Mouse (Mus musculus) mouse trophoblast stem cell (cell line): ENCODE measurements at regions not wholly inside any gene's neighbourhood (a gene's known extent, or its start where the extent isn't known, plus 50 kb on each side); places are given as distances from the start of the nearest gene placed in this dataset.

Source experiments
- in situ Hi-C, 2 experiments: fragments of 300-500 bp; cut with MseI, MboI; formaldehyde crosslinking; loops; 2 replicates in 1 of 2; 3 replicates in 1 of 2; pipeline ENCODE4 v1.15.1; 2025

- in situ Hi-C loops: no loop called here
Observed at GRCm38 (mm10) chr2:92709668-92710067, 110.2 kb downstream of the Chst1 start.

DNA sequence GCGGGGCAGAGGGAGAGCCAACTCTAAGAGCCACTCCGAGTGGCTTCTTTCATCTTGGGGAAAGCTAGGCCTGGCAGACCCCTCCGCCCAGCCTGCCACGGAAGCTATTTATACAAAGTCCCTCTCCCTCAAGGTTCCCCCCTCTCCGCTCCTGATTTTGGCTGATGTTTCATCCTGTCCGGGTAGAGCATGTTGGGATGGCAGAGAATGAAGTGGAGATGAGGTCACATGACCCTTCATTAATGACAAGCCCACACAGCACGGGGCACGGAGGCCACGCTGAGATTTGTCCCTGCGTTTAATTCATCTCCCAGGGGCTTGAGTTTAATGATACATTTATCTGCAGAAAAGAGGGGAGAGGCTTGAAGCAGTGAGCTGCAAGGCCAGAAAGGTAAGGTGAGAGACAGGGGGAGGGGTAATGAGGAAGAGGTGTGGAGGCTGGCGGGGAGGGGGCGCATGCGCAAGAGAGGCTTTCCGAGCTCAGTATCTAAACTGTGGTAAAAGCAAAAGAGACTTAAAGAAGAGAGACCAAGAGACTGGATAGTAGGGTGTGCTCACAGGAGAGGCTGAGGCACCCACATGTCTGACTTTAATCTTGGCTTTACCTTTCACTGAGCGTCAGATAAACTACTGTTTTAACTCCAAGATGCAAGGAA is 111.7 kb downstream of the Chst1 start:
- in situ Hi-C loops: no loop called here

GRCm38 (mm10) chr2:92712266-92713144 is 113.0 kb downstream of the Chst1 start:
- in situ Hi-C loops: no loop called here

DNA sequence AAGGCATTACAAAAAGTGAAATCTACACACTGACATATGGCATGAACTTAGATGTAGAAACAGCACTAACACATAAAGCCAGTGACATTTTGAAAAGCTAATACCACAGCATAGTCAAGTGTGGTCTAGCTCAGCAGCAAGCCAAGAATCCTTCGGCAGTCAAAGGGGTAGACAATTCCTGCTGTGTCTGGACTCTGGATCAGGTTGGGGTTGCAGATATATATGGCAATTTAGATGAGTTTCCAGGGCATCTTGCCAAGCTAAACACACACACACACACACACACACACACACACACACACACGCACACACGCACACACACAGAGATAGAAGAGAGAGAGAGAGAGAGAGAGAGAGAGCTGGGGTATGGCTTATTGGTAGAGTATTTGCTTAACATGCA is 118.2 kb downstream of the Chst1 start:
- in situ Hi-C loops: no loop called here

DNA sequence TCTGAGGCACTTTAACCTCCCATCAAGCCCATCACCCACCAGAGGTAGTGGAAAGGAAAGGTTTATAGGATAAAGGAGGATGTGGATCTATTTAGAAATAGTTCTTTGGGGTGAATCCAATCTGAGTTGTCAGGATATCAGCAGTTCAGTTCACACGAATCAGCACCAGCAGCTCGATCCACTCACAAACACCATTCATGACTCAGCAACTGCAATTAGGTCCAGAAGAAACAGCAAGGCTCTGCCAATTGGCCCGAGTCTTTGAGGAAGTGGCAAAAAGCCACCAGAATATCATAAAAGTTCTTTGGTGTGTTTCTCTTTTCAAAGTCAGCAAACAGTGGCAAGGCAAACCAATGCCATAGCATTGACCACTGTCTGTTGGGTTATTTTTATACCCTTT is 122.4 kb downstream of the Chst1 start:
- in situ Hi-C loops: no loop called here

DNA sequence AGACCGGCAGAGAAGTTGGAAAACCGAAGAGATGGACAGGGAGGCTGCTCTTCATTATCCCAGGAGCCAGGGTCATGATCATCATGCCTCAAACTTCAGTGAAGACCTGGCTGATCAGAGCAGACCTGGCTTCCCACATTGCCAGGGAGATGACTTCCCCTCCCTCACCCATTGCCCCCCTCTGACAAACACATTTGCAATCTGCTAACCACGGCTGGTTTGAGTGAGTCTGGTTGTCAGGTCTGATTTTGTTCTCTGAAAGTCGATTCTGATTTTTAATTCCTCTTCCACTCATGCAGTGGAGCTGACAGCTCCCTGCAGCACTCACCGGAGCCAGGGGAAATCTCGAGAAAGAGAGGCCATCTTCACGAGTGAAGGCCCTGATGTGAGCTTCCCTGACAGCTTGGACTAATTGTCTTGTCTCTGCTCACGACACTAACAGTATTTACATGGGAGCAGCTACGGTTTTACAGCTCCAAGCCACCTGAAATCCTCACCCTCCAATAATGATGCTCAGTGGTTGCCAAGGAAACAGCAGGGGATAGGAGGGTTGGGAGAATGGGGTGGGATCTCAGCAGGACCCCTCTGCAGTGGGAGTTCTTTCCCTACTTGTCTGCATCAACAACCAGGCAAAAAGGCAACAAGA is 124.2 kb downstream of the Chst1 start:
- in situ Hi-C loops: no loop called here

GRCm38 (mm10) chr2:92726640-92727039 is 127.1 kb downstream of the Chst1 start:
- in situ Hi-C loops: no loop called here

GRCm38 (mm10) chr2:92727241-92727640 is 127.7 kb downstream of the Chst1 start:
- in situ Hi-C loops: no loop called here

DNA sequence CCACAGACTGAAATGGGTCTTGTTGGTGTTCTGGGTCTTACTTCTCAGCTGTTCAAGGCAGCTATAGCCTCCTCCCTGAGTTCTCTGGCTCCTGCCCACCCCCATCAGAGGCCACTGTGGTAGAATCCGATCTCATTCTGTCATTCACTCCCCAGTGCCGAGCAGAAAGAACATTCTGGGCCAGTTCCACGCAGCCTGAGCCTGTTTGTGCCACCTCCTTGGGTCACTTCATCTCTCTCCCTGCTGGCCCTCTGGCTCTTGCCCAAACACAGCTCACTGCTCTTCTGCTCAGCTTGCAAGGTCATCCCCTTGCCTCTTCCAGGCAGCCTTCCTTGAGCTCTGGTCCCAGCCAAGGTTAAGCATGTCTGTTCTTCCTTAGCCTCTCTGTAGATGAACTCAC is 128.9 kb downstream of the Chst1 start:
- in situ Hi-C loops: no loop called here

DNA sequence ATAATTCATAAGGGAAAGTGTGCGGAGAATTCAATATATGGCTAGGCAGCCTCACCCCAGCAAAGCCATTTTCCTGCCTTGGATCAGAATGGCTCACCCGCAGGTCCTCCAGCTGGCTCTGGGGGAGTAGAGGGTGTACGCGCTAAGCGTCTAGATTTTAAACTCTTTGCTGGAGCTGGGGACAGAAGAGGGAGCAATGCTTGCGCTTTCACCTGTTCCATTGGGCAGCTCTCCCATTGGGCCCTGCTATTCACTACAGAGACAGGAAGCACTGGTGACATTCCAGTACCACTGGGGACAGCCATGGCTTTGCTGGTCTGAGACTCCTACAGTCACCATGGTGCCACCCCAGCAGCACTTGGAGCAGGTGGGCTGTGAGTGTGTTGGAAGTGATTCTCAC is 130.9 kb downstream of the Chst1 start:
- in situ Hi-C loops: no loop called here

GRCm38 (mm10) chr2:92733403-92733802 is 133.9 kb downstream of the Chst1 start:
- in situ Hi-C loops: no loop called here

DNA sequence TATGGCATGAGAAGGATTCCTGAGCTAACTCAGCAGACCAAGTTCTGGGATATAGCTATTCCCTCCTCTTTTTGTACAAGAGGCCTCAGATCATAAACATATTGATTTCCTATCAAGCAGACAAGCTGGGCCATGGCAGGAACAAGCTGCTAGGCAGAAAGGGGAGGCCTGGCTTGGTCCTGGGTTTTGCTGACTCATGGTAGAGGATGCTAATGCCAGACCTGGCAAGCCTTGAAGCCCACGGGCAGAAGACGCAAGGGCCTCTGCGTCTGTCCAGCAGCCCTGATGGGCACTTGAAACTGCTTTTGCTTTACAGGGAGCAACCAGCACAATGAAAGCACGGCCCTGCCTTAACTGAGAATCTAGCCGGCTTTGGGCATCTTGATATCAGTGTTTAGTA is 136.3 kb downstream of the Chst1 start:
- in situ Hi-C loops: no loop called here

- in situ Hi-C loops: no loop called here
Observed at GRCm38 (mm10) chr2:92737301-92737700, 137.8 kb downstream of the Chst1 start.

- in situ Hi-C loops: no loop called here
Observed at GRCm38 (mm10) chr2:92739576-92739975, 140.1 kb downstream of the Chst1 start.

GRCm38 (mm10) chr2:92740776-92741295 is 141.3 kb downstream of the Chst1 start:
- in situ Hi-C loops: no loop called here

DNA sequence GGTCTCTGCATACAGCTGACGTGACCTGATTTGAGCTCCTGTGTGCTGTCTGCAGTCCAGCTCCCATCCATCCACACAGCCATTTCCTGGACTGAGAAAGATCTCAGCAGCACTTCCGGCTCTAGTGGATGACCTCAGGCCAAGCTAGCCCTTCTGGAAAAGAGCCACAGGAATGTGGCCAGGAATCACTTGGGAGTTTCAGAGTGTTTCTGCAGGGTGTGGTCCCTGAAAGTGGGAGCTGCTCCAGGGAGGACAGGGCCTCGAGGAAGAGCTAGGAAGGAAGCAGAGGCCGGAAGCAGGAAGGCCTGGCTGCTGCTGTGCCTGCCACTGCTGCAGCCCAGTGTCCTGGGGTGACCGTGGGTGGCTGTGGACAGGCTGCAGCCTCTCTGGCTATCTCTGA is 142.5 kb downstream of the Chst1 start:
- in situ Hi-C loops: no loop called here

DNA sequence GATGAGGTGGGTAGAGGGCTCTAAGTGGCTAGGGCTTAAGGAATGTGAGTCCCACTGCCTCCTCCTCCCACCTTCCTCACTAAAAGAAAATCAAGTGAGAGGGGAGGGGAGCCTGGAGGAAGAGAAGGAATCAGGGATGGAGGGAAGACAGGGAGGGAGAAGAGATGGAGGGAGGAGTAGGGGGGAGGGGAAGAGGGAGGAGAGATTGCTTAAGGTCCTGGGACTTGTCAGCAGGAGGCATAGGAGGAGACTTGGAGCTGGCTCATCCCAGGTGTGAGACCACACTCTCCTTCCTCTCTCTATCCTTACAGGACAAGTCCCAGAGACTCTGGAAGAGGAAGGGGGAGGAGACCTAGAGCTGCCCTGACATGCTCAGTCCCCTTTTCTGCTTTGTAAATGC is 143.2 kb downstream of the Chst1 start:
- in situ Hi-C loops: no loop called here

DNA sequence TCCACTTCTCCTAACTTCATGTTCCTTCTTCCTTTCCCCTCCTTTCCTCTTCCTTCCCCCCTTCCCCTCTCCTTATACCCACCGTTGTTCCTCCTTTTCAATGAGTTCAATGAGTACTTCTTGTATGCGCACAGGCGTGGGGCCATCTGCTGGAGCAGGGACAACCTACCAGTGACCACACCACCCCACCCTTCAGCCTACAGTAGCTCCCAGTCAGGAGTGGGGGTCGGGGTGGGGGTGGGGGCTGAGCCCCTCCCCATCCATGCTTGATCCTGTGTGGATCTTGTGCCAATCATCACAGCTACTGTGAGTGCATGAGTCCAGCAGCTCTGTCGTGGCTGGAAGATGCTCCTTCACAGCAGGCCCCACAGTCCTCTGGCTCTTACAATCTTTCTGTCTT is 143.6 kb downstream of the Chst1 start:
- in situ Hi-C loops: no loop called here

GRCm38 (mm10) chr2:92743911-92744310 is 144.4 kb downstream of the Chst1 start:
- in situ Hi-C loops: no loop called here

DNA sequence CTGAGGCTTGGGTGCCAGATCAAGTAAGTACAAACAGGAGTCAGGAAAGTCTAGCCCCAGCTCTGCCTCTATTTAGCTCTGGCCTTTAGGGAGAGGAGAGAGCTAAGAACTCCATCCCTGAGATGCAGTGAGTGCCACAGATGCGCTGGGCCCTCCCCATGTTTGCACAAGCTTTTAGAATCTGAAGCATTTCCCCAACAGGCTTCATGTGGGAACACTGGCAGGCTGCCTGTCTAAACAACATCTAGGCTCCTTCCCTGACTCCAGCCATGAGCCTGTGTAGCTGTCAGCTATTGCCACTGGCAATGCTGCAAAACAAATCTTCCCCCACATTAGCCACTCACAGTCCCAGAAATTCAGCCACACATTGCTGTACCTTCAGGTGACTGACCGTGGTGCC is 147.9 kb downstream of the Chst1 start:
- in situ Hi-C loops: no loop called here

- in situ Hi-C loops: no loop called here
Observed at GRCm38 (mm10) chr2:92750116-92750515, 150.6 kb downstream of the Chst1 start.

GRCm38 (mm10) chr2:92750672-92751071 is 151.2 kb downstream of the Chst1 start:
- in situ Hi-C loops: no loop called here
